Mouse (Mus musculus) liver, postnatal 0 days (tissue): Measurements from ENCODE around the gene Capg.

ENCODE experiments used
- CTCF ChIP-seq: sonication (generic); IDR thresholded peaks from 2 replicates; pipeline ENCODE4 v1.5.1; 2016; ENCODE audit warnings: antibody characterized with exemption, low read depth
- EP300 ChIP-seq: IDR thresholded peaks from 2 replicates; pipeline ENCODE4 v1.6.1; 2016; ENCODE audit warnings: antibody characterized with exemption, low read depth, mild to moderate bottlenecking

- TF ChIP-seq CTCF: 0 out of 2 replicates have a peak, but pooled peaks have one; percentile 24
- no peak for TF ChIP-seq EP300
These were observed 53.1 kb downstream of the Capg start for GRCm38 (mm10) chr6:72597083-72597874.
